Mouse (Mus musculus) hindlimb bud, embryonic 11.5 days (tissue): ENCODE data around the gene Mid1ip1.

ENCODE experiments used
- DNase-seq: peaks from one replicate; pipeline ENCODE4 v3.0.0-alpha.2; 2012; ENCODE audit warnings: low read depth, low spot score; ENCODE audit errors: extremely low spot score

Gene Mid1ip1

GRCm38 (mm10) chrX:10714696-10715140 lies at the start of gene Mid1ip1:
Gene Mid1ip1, plus strand, starts transcription at chrX:10715013.
- DNase-seq: peak; percentile 62

GRCm38 (mm10) chrX:10694455-10695180 lies 20.2 kb upstream of the Mid1ip1 start:
- DNase-seq: no peak

GRCm38 (mm10) chrX:10706728-10707127 lies 8.1 kb upstream of the Mid1ip1 start:
- no peak for DNase-seq

GRCm38 (mm10) chrX:10713839-10714637 lies 775 bp upstream of the Mid1ip1 start:
- no peak for DNase-seq

- DNase-seq: no peak
Observed at GRCm38 (mm10) chrX:10716917-10717763, 2.3 kb downstream of the Mid1ip1 start.

- DNase-seq: no peak
Observed at GRCm38 (mm10) chrX:10718021-10718837, 3.4 kb downstream of the Mid1ip1 start.

- no peak for DNase-seq
Observed at GRCm38 (mm10) chrX:10718838-10719539, 4.2 kb downstream of the Mid1ip1 start.

- no peak for DNase-seq
Observed at GRCm38 (mm10) chrX:10720391-10720790, 5.6 kb downstream of the Mid1ip1 start.

GRCm38 (mm10) chrX:10724571-10724970 lies 9.8 kb downstream of the Mid1ip1 start:
- DNase-seq: no peak

- DNase-seq: no peak
Observed at GRCm38 (mm10) chrX:10729488-10729887, 14.7 kb downstream of the Mid1ip1 start.

- DNase-seq: no peak
Observed at GRCm38 (mm10) chrX:10734453-10734852, 19.6 kb downstream of the Mid1ip1 start.

- no peak for DNase-seq
Observed at GRCm38 (mm10) chrX:10734874-10735273, 20.1 kb downstream of the Mid1ip1 start.

- DNase-seq: no peak
Observed at GRCm38 (mm10) chrX:10758866-10759265, 44.1 kb downstream of the Mid1ip1 start.

- DNase-seq: no peak
Observed at GRCm38 (mm10) chrX:10763476-10764016, 48.7 kb downstream of the Mid1ip1 start.
